Mouse (Mus musculus) T-helper 2 cell (primary cell): ENCODE data around the gene Hoxb9.

Experiments
- in situ Hi-C: fragments of 300-600 bp; cut with MboI, MseI; formaldehyde crosslinking; loops from one replicate; pipeline ENCODE4 v1.15.1; 2025; ENCODE audit warnings: high pct_unique_total_duplicates

Gene Hoxb9

GRCm38 (mm10) chr11:96284774-96285734 lies 13.8 kb downstream of the Hoxb9 start:
- in situ Hi-C loops, result no loop called here

GRCm38 (mm10) chr11:96285771-96286738 lies 14.8 kb downstream of the Hoxb9 start, which contains the start of gene Hoxb7:
Hoxb7 (plus strand) TSS chr11:96286623.
- in situ Hi-C loops, result no loop called here

- in situ Hi-C loops, result no loop called here
Observed at GRCm38 (mm10) chr11:96286739-96287385, 15.6 kb downstream of the Hoxb9 start.

- in situ Hi-C loops, result no loop called here
Observed at GRCm38 (mm10) chr11:96287411-96287810, 16.2 kb downstream of the Hoxb9 start.

- in situ Hi-C loops, result no loop called here
Observed at GRCm38 (mm10) chr11:96288455-96289221, 17.4 kb downstream of the Hoxb9 start.

- in situ Hi-C loops, result no loop called here
Observed at GRCm38 (mm10) chr11:96289293-96289692, 18.0 kb downstream of the Hoxb9 start.

GRCm38 (mm10) chr11:96289837-96290236 lies 18.6 kb downstream of the Hoxb9 start:
- in situ Hi-C loops, result loop anchor here (10.0 kb wide), 1 partner anchor 575 kb away; no protein-coding TSS in a partner anchor

GRCm38 (mm10) chr11:96290705-96291355 lies 19.6 kb downstream of the Hoxb9 start:
- in situ Hi-C loops, result loop anchor here (10.0 kb wide), 1 partner anchor 574 kb away; no protein-coding TSS in a partner anchor

GRCm38 (mm10) chr11:96291681-96292564 lies 20.7 kb downstream of the Hoxb9 start, which contains the start of gene Hoxb6:
Hoxb6 (plus strand) TSS chr11:96292476.
- in situ Hi-C loops, result loop anchor here (10.0 kb wide), 1 partner anchor 573 kb away; no protein-coding TSS in a partner anchor

GRCm38 (mm10) chr11:96292565-96293301 lies 21.5 kb downstream of the Hoxb9 start:
- in situ Hi-C loops, result loop anchor here (10.0 kb wide), 1 partner anchor 572 kb away; no protein-coding TSS in a partner anchor

- in situ Hi-C loops, result loop anchor here (10.0 kb wide), 1 partner anchor 571 kb away; no protein-coding TSS in a partner anchor
Observed at GRCm38 (mm10) chr11:96293302-96293921, 22.2 kb downstream of the Hoxb9 start.

GRCm38 (mm10) chr11:96294245-96295091 lies 23.2 kb downstream of the Hoxb9 start:
- in situ Hi-C loops, result loop anchor here (5.0 to 10.0 kb wide), 2 partner anchors 258 to 570 kb away; no protein-coding TSS in a partner anchor

GRCm38 (mm10) chr11:96295092-96295835 lies 24.0 kb downstream of the Hoxb9 start:
- in situ Hi-C loops, result loop anchor here (5.0 to 10.0 kb wide), 2 partner anchors 257 to 570 kb away; no protein-coding TSS in a partner anchor

GRCm38 (mm10) chr11:96296997-96297396 lies 25.7 kb downstream of the Hoxb9 start:
- in situ Hi-C loops, result loop anchor here (5.0 to 10.0 kb wide), 2 partner anchors 255 to 568 kb away; no protein-coding TSS in a partner anchor

- in situ Hi-C loops, result loop anchor here (5.0 to 10.0 kb wide), 2 partner anchors 255 to 567 kb away; no protein-coding TSS in a partner anchor
Observed at GRCm38 (mm10) chr11:96297428-96297827, 26.2 kb downstream of the Hoxb9 start.
